Mouse (Mus musculus): ENCODE data around the gene Csf2. TPM values are rescaled to one million over a fixed set of nuclear protein-coding genes. Genes with fewer than 3 reads are reported as not detected.

Csf2 gene
- polyA plus RNA-seq, 1 experiment from 2014 or later, result not detected

GRCm38 (mm10) chr11:54219903-54220740 lies 29.3 kb downstream of the Csf2 start:
- DNase-seq (ENCODE audit: low spot score) (no peak), ATAC-seq (no peak)
- H3K27me3 ChIP-seq (replicated peaks; ENCODE audit: control insufficient read depth, insufficient read depth, low read length), result no peaks in the 10 kb centered on the region
- H3K36me3 ChIP-seq (ENCODE audit: control insufficient read depth, insufficient read depth, low read length), result no peaks in the 10 kb centered on the region
- no peaks in the 10 kb centered on the region for H3K4me1 ChIP-seq (ENCODE audit: control insufficient read depth, insufficient read depth, low read length)
- H3K9ac ChIP-seq (ENCODE audit: low read length), result no peak overlapping the region
- no peak overlapping the region for H3K4me2 ChIP-seq (ENCODE audit: low read length)
- WGBS, result 76% methylated on average over 6 of the region's 6 CpGs
- H3K9me3 ChIP-seq (replicated peaks; ENCODE audit: control insufficient read depth, low read length), result no peaks in the 10 kb centered on the region
- no peak overlapping the region for H3K27ac ChIP-seq (ENCODE audit: low read depth, low read length)
- H3K4me3 ChIP-seq (ENCODE audit: low read depth, low read length), result no peak overlapping the region

- no peak overlapping the region for H3K4me2 ChIP-seq (ENCODE audit: low read length)
- no peak overlapping the region for H3K4me3 ChIP-seq (ENCODE audit: low read depth, low read length)
- no peaks in the 10 kb centered on the region for H3K9me3 ChIP-seq (replicated peaks; ENCODE audit: control insufficient read depth, low read length)
- no peaks in the 10 kb centered on the region for H3K4me1 ChIP-seq (ENCODE audit: control insufficient read depth, insufficient read depth, low read length)
- no peak overlapping the region for H3K9ac ChIP-seq (ENCODE audit: low read length)
- DNase-seq (ENCODE audit: low spot score) (no peak), ATAC-seq (no peak)
- no peak overlapping the region for H3K27ac ChIP-seq (ENCODE audit: low read depth, low read length)
- WGBS, result 79% methylated on average over 1 of the region's 1 CpGs
- no peaks in the 10 kb centered on the region for H3K27me3 ChIP-seq (replicated peaks; ENCODE audit: control insufficient read depth, insufficient read depth, low read length)
- H3K36me3 ChIP-seq (ENCODE audit: control insufficient read depth, insufficient read depth, low read length), result no peaks in the 10 kb centered on the region
Observed at GRCm38 (mm10) chr11:54219191-54219590, 30.3 kb downstream of the Csf2 start.

- Histone ChIP-seq H3K27me3 (replicated peaks; ENCODE audit: control insufficient read depth, insufficient read depth, low read length) (no peaks in the 10 kb centered on the region), H3K27ac (ENCODE audit: low read depth, low read length) (no peak overlapping the region)
Observed at GRCm38 (mm10) chr11:54217384-54217783, 32.1 kb downstream of the Csf2 start.

GRCm38 (mm10) chr11:54216091-54216490 lies 33.4 kb downstream of the Csf2 start:
- no peak overlapping the region for H3K4me2 ChIP-seq (ENCODE audit: low read length)
- no peak overlapping the region for H3K4me3 ChIP-seq (ENCODE audit: low read depth, low read length)
- DNase-seq (ENCODE audit: low spot score) (no peak), ATAC-seq (no peak)
- H3K27ac ChIP-seq (ENCODE audit: low read depth, low read length), result no peak overlapping the region
- WGBS, result 82% methylated on average over 6 of the region's 6 CpGs
- no peaks in the 10 kb centered on the region for H3K9me3 ChIP-seq (replicated peaks; ENCODE audit: control insufficient read depth, low read length)
- H3K9ac ChIP-seq (ENCODE audit: low read length), result no peak overlapping the region
- no peaks in the 10 kb centered on the region for H3K27me3 ChIP-seq (replicated peaks; ENCODE audit: control insufficient read depth, insufficient read depth, low read length)
- H3K4me1 ChIP-seq (ENCODE audit: control insufficient read depth, insufficient read depth, low read length), result no peaks in the 10 kb centered on the region
- H3K36me3 ChIP-seq (ENCODE audit: control insufficient read depth, insufficient read depth, low read length), result no peaks in the 10 kb centered on the region

More at GRCm38 (mm10) chr11:54217384-54217783, 32.1 kb downstream of the Csf2 start:
- H3K4me3 ChIP-seq (ENCODE audit: low read depth, low read length), result no peak overlapping the region
- H3K9me3 ChIP-seq (replicated peaks; ENCODE audit: control insufficient read depth, low read length), result no peaks in the 10 kb centered on the region
- H3K4me2 ChIP-seq (ENCODE audit: low read length), result no peak overlapping the region
- 60% methylated on average over 7 of the region's 7 CpGs for WGBS
- no peaks in the 10 kb centered on the region for H3K4me1 ChIP-seq (ENCODE audit: control insufficient read depth, insufficient read depth, low read length)
- H3K36me3 ChIP-seq (ENCODE audit: control insufficient read depth, insufficient read depth, low read length), result no peaks in the 10 kb centered on the region
- ATAC-seq (no peak), DNase-seq (ENCODE audit: low spot score) (no peak)
- no peak overlapping the region for H3K9ac ChIP-seq (ENCODE audit: low read length)

- Histone ChIP-seq H3K9me3 (replicated peaks; ENCODE audit: control insufficient read depth, low read length) (no peaks in the 10 kb centered on the region), H3K27ac (ENCODE audit: low read depth, low read length) (no peak overlapping the region), H3K4me3 (ENCODE audit: low read depth, low read length) (no peak overlapping the region), H3K36me3 (ENCODE audit: control insufficient read depth, insufficient read depth, low read length) (no peaks in the 10 kb centered on the region), H3K9ac (ENCODE audit: low read length) (no peak overlapping the region), H3K27me3 (replicated peaks; ENCODE audit: control insufficient read depth, insufficient read depth, low read length) (no peaks in the 10 kb centered on the region), H3K4me1 (ENCODE audit: control insufficient read depth, insufficient read depth, low read length) (no peaks in the 10 kb centered on the region), H3K4me2 (ENCODE audit: low read length) (no peak overlapping the region)
- 90% methylated on average over 9 of the region's 9 CpGs for WGBS
- ATAC-seq, result no peak
- DNase-seq (ENCODE audit: low spot score), result no peak
Observed at GRCm38 (mm10) chr11:54214499-54215443, 34.7 kb downstream of the Csf2 start.

GRCm38 (mm10) chr11:54213631-54214030 lies 35.8 kb downstream of the Csf2 start:
- H3K36me3 ChIP-seq (ENCODE audit: control insufficient read depth, insufficient read depth, low read length), result no peaks in the 10 kb centered on the region
- no peaks in the 10 kb centered on the region for H3K27me3 ChIP-seq (replicated peaks; ENCODE audit: control insufficient read depth, insufficient read depth, low read length)
- WGBS, result 83% methylated on average over 5 of the region's 5 CpGs
- H3K27ac ChIP-seq (ENCODE audit: low read depth, low read length), result no peak overlapping the region
- no peaks in the 10 kb centered on the region for H3K4me1 ChIP-seq (ENCODE audit: control insufficient read depth, insufficient read depth, low read length)
- no peak overlapping the region for H3K9ac ChIP-seq (ENCODE audit: low read length)
- ATAC-seq (no peak), DNase-seq (ENCODE audit: low spot score) (no peak)
- no peak overlapping the region for H3K4me3 ChIP-seq (ENCODE audit: low read depth, low read length)
- no peak overlapping the region for H3K4me2 ChIP-seq (ENCODE audit: low read length)
- no peaks in the 10 kb centered on the region for H3K9me3 ChIP-seq (replicated peaks; ENCODE audit: control insufficient read depth, low read length)

- no peak overlapping the region for H3K4me3 ChIP-seq (ENCODE audit: low read depth, low read length)
- no peaks in the 10 kb centered on the region for H3K36me3 ChIP-seq (ENCODE audit: control insufficient read depth, insufficient read depth, low read length)
- no peaks in the 10 kb centered on the region for H3K4me1 ChIP-seq (ENCODE audit: control insufficient read depth, insufficient read depth, low read length)
- no peak overlapping the region for H3K9ac ChIP-seq (ENCODE audit: low read length)
- no peaks in the 10 kb centered on the region for H3K9me3 ChIP-seq (replicated peaks; ENCODE audit: control insufficient read depth, low read length)
- WGBS, result 82% methylated on average over 5 of the region's 5 CpGs
- H3K27me3 ChIP-seq (replicated peaks; ENCODE audit: control insufficient read depth, insufficient read depth, low read length), result no peaks in the 10 kb centered on the region
- no peak overlapping the region for H3K4me2 ChIP-seq (ENCODE audit: low read length)
- no peak for DNase-seq (ENCODE audit: low spot score)
- H3K27ac ChIP-seq (ENCODE audit: low read depth, low read length), result no peak overlapping the region
- no peak for ATAC-seq
Observed at GRCm38 (mm10) chr11:54206993-54207392, 42.5 kb downstream of the Csf2 start.

- Histone ChIP-seq H3K4me3 (ENCODE audit: low read depth, low read length) (no peak overlapping the region), H3K4me2 (ENCODE audit: low read length) (no peak overlapping the region), H3K9ac (ENCODE audit: low read length) (no peak overlapping the region), H3K27ac (ENCODE audit: low read depth, low read length) (no peak overlapping the region), H3K4me1 (ENCODE audit: control insufficient read depth, insufficient read depth, low read length) (no peaks in the 10 kb centered on the region), H3K9me3 (replicated peaks; ENCODE audit: control insufficient read depth, low read length) (no peaks in the 10 kb centered on the region), H3K27me3 (replicated peaks; ENCODE audit: control insufficient read depth, insufficient read depth, low read length) (no peaks in the 10 kb centered on the region), H3K36me3 (ENCODE audit: control insufficient read depth, insufficient read depth, low read length) (no peaks in the 10 kb centered on the region)
- DNase-seq (ENCODE audit: low spot score) (no peak), ATAC-seq (no peak)
- WGBS, result 76% methylated on average over 6 of the region's 6 CpGs
Observed at GRCm38 (mm10) chr11:54205366-54205765, 44.1 kb downstream of the Csf2 start.
